Mouse (Mus musculus) olfactory bulb, adult 2 months (tissue): ENCODE results near the gene Dars. TPM values are rescaled to one million over a fixed set of nuclear protein-coding genes. Genes with fewer than 3 reads are reported as not detected.
A peak's percentile ranks its signal among the peaks of the same experiment; 100 is the strongest.

Experiments
- H3K27ac ChIP-seq: fragments of 200-500 bp; 2 replicates; pipeline ENCODE4 v1.5.1; 2012; ENCODE audit warnings: low read depth, low read length; ENCODE audit not compliant: insufficient read depth
- H3K4me1 ChIP-seq: fragments of 200-500 bp; 2 replicates; pipeline ENCODE4 v1.6.1; 2012; ENCODE audit warnings: low read length; ENCODE audit not compliant: control insufficient read depth, insufficient read depth
- H3K4me3 ChIP-seq: fragments of 200-500 bp; 2 replicates; pipeline ENCODE4 v1.5.1; 2012; ENCODE audit warnings: mild to moderate bottlenecking, low read depth, low read length, moderate library complexity; ENCODE audit not compliant: insufficient read depth
- CTCF ChIP-seq: fragments of 200-500 bp; IDR thresholded peaks from 2 replicates; pipeline ENCODE4 v1.5.1; 2012; ENCODE audit warnings: low read depth, mild to moderate bottlenecking, low read length, moderate library complexity; ENCODE audit not compliant: insufficient read depth
- POLR2A ChIP-seq: fragments of 200-500 bp; IDR thresholded peaks from 2 replicates; pipeline ENCODE4 v1.6.1; 2012; ENCODE audit warnings: mild to moderate bottlenecking, low read depth, low read length, moderate library complexity; ENCODE audit not compliant: insufficient read depth
- WGBS: fragments of 180-500 bp; shearing (Covaris S2); methylation state at CpG from one replicate; pipeline ENCODE4 v1.1.7; 2018; 5-methylcytosine and 5-hydroxymethylcytosine counted together
- polyA plus RNA-seq: library from polyadenylated mRNA; stranded (reverse); fragments of >200 nt; gene quantifications from 2 replicates; pipeline ENCODE4 v1.2.4, GENCODE M21; 2012; ENCODE audit warnings: low replicate concordance; ENCODE audit not compliant: missing spikeins, insufficient read depth, insufficient read length

The Dars gene
- polyA plus RNA-seq: not detected in 2 replicates

DNA sequence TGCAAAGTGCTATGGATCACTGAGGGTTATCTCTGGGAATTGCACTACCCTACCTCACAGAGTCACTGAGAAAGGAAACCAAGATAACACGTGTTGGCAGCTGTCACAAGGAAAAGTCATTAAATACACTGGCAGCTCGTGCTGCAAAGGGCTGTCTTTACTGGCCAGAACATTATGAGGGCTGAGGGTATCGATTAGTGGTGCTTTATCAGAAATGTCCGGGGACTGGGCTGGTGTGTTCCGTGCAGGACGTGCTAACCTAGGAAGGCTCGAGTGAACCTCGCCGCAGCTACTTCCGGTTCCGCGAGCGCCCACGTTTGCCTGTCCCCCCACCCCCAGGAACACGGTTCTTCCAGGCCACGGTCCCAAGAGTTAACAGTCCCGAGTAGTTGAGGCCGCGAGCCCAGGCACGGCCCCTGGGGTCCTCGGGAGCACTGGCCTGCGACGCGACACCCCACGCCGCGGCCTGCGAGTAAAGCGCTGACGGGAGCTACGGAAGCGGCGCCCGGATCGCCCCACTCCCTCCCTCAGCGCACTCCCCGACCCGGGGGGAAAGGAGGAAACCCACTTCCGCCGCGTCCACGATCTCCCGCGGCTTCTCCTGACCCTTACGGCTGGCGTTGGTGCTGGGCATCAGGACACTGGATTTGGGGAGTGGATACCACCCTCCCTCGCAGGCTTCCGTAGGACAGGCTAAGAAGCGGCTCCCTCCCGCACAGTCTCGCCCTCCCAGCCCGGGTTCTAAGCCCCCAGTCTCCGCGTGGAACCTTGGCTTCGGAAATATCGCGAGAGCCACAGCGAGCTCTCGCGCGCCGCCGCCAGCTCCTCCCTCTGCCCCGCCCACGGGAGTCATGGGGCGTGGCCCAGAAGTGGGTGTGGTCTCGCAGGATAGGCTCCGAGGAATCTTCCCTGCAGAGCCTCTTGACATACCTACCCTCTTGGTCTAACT lies at the start of gene Dars:
Gene Dars (minus strand): TSS at position 785 of the 949 bp plus-strand sequence.
- WGBS: under 1% methylated on average over 68 of the region's 68 CpGs
- H3K27ac ChIP-seq: peak within 1 kb of the TSS; percentile 44
- no peaks in the 10 kb centered on the region for H3K4me1 ChIP-seq
- H3K4me3 ChIP-seq: peak within 1 kb of the TSS; percentile 87
- TF ChIP-seq CTCF (no peak), POLR2A (peak; percentile 85)

DNA sequence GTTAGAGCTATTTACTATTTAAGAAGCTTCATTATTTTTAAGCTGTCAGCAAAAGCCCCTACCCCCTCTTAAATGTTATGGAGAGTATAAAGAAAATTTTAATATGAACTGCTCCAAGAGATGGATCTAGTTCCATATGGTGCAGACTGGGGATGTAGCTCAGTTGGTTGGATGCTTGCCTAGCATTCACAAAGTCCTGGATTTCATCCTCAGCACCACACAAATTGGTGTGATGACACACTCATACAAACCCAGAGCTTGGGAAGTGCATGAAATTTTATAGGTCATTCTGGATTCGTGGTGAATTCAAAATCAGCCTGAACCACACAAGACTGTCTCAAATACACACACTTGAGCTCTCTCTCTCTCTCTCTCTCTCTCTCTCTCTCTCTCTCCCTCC lies 49.7 kb upstream of the Dars start:
- no peak for TF ChIP-seq POLR2A
- no peak for TF ChIP-seq CTCF
- WGBS: 57% methylated on average over 1 of the region's 1 CpGs
- H3K4me1 ChIP-seq: no peaks in the 10 kb centered on the region
- no peak overlapping the region for H3K27ac ChIP-seq
- no peak overlapping the region for H3K4me3 ChIP-seq

DNA sequence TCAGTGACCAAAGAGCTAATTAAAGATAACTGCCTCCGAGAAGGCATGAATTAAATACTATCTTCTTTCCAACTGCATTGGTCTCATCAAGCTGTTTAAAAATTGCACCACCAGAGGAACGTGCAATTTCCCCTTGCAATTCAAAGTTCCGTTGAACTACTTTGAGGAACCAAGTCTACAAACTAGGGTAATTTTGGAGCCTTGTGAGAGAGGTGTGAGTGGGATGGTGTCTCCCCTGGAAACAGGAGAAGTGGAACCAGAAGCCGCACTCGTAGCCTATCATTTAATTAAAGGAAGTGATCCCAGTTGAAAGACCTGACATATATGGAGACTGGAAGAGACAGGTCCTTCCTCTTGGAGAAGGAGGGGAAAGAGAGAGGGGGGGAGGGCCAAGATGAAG lies 46.3 kb upstream of the Dars start:
- H3K27ac ChIP-seq: no peak overlapping the region
- no peak overlapping the region for H3K4me3 ChIP-seq
- TF ChIP-seq POLR2A (no peak), CTCF (no peak)
- H3K4me1 ChIP-seq: no peaks in the 10 kb centered on the region
- 65% methylated on average over 5 of the region's 5 CpGs for WGBS

DNA sequence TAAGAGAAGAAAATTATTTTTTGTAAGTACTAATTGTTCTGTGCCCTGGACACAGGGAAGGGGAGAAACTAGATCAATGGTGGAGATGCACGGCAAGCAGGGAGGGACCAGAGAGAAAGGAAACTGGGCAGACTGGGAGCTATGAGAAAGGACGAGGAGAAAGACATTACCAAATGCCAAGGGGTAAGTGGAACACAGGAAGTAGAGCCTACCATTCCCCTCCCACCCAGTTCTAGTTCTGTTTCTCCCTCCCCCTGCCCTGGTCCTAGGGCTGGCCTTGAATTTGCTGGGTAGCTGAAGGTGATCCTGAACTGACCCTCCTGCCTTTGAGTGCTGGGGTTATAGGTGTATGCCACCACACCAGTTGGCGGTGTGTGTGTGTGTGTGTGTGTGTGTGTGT lies 45.2 kb upstream of the Dars start:
- Histone ChIP-seq H3K4me3 (no peak overlapping the region), H3K4me1 (no peaks in the 10 kb centered on the region), H3K27ac (no peak overlapping the region)
- TF ChIP-seq CTCF (no peak), POLR2A (no peak)
- WGBS: 80% methylated on average over 3 of the region's 3 CpGs

DNA sequence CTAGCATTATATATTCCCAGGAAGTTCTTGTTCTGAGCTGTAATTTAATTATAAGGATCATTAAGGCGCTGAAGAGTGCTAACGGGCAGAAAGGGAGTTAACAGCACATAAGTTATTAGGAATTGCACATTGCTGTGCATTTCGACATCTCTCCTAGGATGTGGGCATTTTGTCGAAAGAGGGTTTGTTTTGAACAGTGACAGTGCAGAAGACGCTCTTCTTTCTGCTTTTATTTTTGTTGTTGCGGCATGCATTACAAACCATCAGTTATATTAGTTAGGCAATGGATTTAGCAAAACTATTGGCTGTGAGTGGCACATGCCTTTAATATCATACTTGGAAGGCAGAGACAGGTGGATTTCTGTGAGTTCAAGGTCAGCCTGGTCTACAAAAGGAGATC lies 43.6 kb upstream of the Dars start:
- TF ChIP-seq POLR2A (no peak), CTCF (no peak)
- WGBS: 92% methylated on average over 6 of the region's 6 CpGs
- no peak overlapping the region for H3K27ac ChIP-seq
- 0 out of 2 replicates have a peak, but pooled peaks cover 2% of the 10 kb centered on the region for H3K4me1 ChIP-seq
- no peak overlapping the region for H3K4me3 ChIP-seq

DNA sequence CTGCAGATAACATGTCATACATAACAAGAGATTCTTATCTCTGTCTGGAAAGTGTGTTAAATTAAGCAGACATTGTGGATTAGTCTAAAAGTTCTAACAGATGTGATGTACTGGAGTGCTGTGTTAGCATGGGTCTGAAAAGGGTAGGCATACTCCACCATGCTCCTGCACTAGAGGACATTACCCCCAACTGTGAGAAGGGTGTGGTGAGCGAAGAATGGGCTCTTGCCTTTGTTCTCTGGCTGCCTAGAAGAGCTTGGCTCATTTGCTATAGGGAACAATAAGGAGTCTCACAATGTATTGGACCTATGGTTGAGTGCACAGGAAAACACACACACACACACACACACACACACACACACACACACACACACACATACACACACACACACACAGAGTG lies 42.3 kb upstream of the Dars start:
- Histone ChIP-seq H3K4me3 (no peak overlapping the region), H3K4me1 (0 out of 2 replicates have a peak, but pooled peaks cover 2% of the 10 kb centered on the region), H3K27ac (no peak overlapping the region)
- WGBS: 88% methylated on average over 1 of the region's 1 CpGs
- no peak for TF ChIP-seq POLR2A
- TF ChIP-seq CTCF: no peak

DNA sequence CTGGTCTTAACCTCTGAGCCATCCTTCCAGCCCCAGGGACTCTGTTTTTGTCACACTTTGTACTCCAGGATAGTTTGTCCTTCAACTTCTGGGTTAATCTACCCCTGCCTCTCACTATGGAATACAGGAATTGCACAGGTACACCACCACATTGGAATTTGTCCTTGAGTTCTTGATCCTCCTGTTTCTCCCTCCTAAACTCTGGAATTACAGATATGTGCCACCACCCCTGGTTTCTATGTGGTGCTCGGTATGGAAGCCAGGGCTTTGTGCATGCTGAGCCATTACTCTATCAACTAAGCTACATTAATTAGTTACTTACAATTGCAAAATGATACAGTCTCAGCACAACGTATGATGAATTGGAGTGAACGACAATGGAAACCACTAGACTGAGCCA lies 41.8 kb upstream of the Dars start:
- Histone ChIP-seq H3K27ac (no peak overlapping the region), H3K4me3 (no peak overlapping the region), H3K4me1 (0 out of 2 replicates have a peak, but pooled peaks cover 2% of the 10 kb centered on the region)
- TF ChIP-seq CTCF (no peak), POLR2A (no peak)
- 84% methylated on average over 3 of the region's 3 CpGs for WGBS

DNA sequence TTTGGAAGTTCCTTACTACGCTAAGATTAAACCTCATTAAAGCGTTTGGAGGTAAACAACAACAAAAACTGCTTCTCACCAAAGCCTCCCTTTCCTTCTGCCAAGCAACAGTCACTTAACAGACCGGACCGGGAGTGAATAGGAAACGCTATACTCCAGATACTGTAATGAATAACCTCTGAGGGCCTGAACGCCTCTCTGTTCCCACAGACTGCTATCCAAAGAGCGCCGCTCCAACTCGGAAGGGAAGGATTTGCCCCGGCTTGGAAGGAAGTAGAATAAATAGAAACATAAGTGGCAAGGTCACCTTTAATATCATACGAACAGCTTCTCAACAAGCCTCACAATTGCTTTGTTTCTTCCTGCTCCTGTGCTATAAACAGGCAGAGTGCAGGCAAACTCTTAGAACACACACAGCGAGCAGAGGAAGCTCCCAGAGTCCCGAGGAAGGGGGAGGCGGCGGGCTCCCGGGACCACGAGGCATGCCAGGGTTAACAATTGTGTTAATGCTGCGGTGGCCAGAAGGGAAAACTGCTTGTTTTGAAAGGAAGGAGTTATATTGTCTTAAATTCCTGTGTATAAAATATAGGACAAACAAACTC lies 39.8 kb upstream of the Dars start:
- no peak overlapping the region for H3K4me3 ChIP-seq
- WGBS: 21% methylated on average over 18 of the region's 18 CpGs
- H3K4me1 ChIP-seq: 0 out of 2 replicates have a peak, but pooled peaks cover 2% of the 10 kb centered on the region
- H3K27ac ChIP-seq: no peak overlapping the region
- TF ChIP-seq CTCF (no peak), POLR2A (no peak)

DNA sequence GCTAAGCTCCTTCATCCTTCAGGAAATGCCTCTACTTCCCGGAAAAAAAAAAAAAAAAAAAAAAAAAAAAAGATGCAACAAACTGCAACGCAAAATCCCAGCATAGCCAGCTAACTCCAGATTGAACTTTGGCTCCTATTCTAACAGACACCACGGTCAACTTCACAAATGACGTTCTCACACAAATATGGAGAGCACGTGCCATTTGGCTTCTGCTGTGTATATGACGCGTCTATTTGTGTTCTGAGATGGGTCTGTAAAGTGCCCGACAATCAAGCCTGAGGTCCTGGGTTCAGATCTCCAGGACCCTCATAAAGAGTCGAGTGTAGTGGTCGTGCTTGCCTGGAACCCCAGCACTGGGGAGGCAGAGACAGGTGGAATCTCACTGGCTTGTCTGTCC lies 39.1 kb upstream of the Dars start:
- WGBS: 93% methylated on average over 10 of the region's 10 CpGs
- Histone ChIP-seq H3K4me3 (no peak overlapping the region), H3K27ac (no peak overlapping the region), H3K4me1 (0 out of 2 replicates have a peak, but pooled peaks cover 2% of the 10 kb centered on the region)
- TF ChIP-seq POLR2A (no peak), CTCF (no peak)
